Mouse (Mus musculus): ENCODE results near the gene Grin1.

Grin1 gene

GRCm38 (mm10) chr2:25320084-25320483 is 1.1 kb upstream of the Grin1 start:
- in situ Hi-C loops (cut with MboI; ENCODE audit: unreplicated experiment in 2 of 2): loop anchor here in 1 of 2 experiments (10.0 kb wide), 1 partner anchor 185 kb away; no protein-coding TSS in a partner anchor

- in situ Hi-C loops (cut with MboI; ENCODE audit: unreplicated experiment in 2 of 2): no loop called here
Observed at GRCm38 (mm10) chr2:25318119-25318966, 644 bp downstream of the Grin1 start.

- in situ Hi-C loops (cut with MboI; ENCODE audit: unreplicated experiment in 2 of 2): no loop called here
Observed at GRCm38 (mm10) chr2:25311491-25311891, 7.5 kb downstream of the Grin1 start.

GRCm38 (mm10) chr2:25310969-25311368 is 8.0 kb downstream of the Grin1 start:
- in situ Hi-C loops (cut with MboI; ENCODE audit: unreplicated experiment in 2 of 2): no loop called here

- in situ Hi-C loops (cut with MboI; ENCODE audit: unreplicated experiment in 2 of 2): no loop called here
Observed at GRCm38 (mm10) chr2:25310180-25310579, 8.8 kb downstream of the Grin1 start.

- in situ Hi-C loops (cut with MboI; ENCODE audit: unreplicated experiment in 2 of 2): no loop called here
Observed at GRCm38 (mm10) chr2:25305587-25306359, 13.2 kb downstream of the Grin1 start.

GRCm38 (mm10) chr2:25304657-25305541 is 14.1 kb downstream of the Grin1 start:
- in situ Hi-C loops (cut with MboI; ENCODE audit: unreplicated experiment in 2 of 2): no loop called here

- in situ Hi-C loops (cut with MboI; ENCODE audit: unreplicated experiment in 2 of 2): no loop called here
Observed at GRCm38 (mm10) chr2:25303931-25304656, 14.9 kb downstream of the Grin1 start.

- in situ Hi-C loops (cut with MboI; ENCODE audit: unreplicated experiment in 2 of 2): no loop called here
Observed at GRCm38 (mm10) chr2:25303452-25303851, 15.5 kb downstream of the Grin1 start.

GRCm38 (mm10) chr2:25298046-25298445 is 20.9 kb downstream of the Grin1 start:
- in situ Hi-C loops (cut with MboI; ENCODE audit: unreplicated experiment in 2 of 2): no loop called here

- in situ Hi-C loops (cut with MboI; ENCODE audit: unreplicated experiment in 2 of 2): no loop called here
Observed at GRCm38 (mm10) chr2:25297093-25297492, 21.9 kb downstream of the Grin1 start.

GRCm38 (mm10) chr2:25293706-25294105 is 25.3 kb downstream of the Grin1 start:
- in situ Hi-C loops (cut with MboI; ENCODE audit: unreplicated experiment in 2 of 2): no loop called here

GRCm38 (mm10) chr2:25292856-25293255 is 26.1 kb downstream of the Grin1 start:
- in situ Hi-C loops (cut with MboI; ENCODE audit: unreplicated experiment in 2 of 2): no loop called here

- in situ Hi-C loops (cut with MboI; ENCODE audit: unreplicated experiment in 2 of 2): no loop called here
Observed at GRCm38 (mm10) chr2:25292054-25292544, 26.9 kb downstream of the Grin1 start.

GRCm38 (mm10) chr2:25291184-25292053 is 27.6 kb downstream of the Grin1 start:
- in situ Hi-C loops (cut with MboI; ENCODE audit: unreplicated experiment in 2 of 2): no loop called here

GRCm38 (mm10) chr2:25290816-25291130 is 28.2 kb downstream of the Grin1 start:
- in situ Hi-C loops (cut with MboI; ENCODE audit: unreplicated experiment in 2 of 2): no loop called here

GRCm38 (mm10) chr2:25290101-25290815 is 28.7 kb downstream of the Grin1 start:
- in situ Hi-C loops (cut with MboI; ENCODE audit: unreplicated experiment in 2 of 2): no loop called here

- in situ Hi-C loops (cut with MboI; ENCODE audit: unreplicated experiment in 2 of 2): no loop called here
Observed at GRCm38 (mm10) chr2:25289651-25290050, 29.3 kb downstream of the Grin1 start, which contains the start of gene Lrrc26. Gene Lrrc26 (plus strand): TSS chr2:25289915.

Data from v-Abl transformed pro-B cells (cell line).